Mouse (Mus musculus) frontal cortex, postnatal 36 days (tissue): ENCODE measurements around the gene Ppp1r9b.

Source experiments
- DNase-seq, 2 experiments: peaks; one replicate each; pipeline ENCODE4 v3.0.0; 2022; ENCODE audit warnings: low spot score in 2 of 2

The Ppp1r9b gene

GRCm38 (mm10) chr11:95022237-95022992, 31.6 kb downstream of the Ppp1r9b start:
- no peak for DNase-seq

- DNase-seq = no peak
These were observed 32.6 kb downstream of the Ppp1r9b start for GRCm38 (mm10) chr11:95023481-95023880.

DNA sequence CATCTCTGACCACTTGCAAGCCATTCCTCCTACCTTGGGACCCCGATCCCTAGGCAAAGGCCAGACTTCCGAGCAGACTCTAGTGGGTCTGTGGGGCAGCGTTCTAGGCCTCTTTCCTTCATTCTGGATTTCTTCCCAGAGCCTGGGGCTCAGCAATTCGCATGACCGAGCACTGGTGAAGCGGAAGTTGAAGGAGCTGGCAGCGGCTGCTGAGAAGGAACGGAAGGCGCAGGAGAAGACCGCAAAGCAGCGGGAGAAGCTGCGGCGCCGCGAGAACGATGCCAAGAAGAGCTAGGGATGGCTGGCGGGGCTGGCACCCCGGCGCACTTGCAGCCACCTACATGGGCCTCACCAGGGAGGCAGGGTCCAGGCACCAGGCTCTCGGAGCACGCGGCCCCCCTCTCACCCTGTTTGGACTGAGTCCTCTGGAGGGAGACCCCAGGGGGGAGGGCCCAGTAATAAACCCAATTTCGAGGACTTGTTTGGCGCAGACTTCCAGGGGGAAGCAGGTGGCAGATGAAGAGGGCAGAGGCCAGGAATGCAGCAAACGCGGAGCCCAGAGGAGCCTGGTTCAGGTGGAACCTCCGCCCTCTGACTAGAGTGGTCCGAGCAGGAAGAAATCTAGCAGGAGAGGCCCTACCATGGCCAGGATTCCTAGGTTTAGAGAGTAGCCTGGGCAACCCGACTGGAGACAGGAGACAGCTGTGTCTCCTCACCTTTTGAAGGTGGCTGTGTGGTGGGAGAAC, 33.8 kb downstream of the Ppp1r9b start:
- peak in 1 of 2 experiments; percentile 56 for DNase-seq

- DNase-seq = no peak
These were observed 34.6 kb downstream of the Ppp1r9b start for GRCm38 (mm10) chr11:95025227-95026012.

- DNase-seq = no peak
These were observed 35.3 kb downstream of the Ppp1r9b start for GRCm38 (mm10) chr11:95026090-95026542.

GRCm38 (mm10) chr11:95026849-95027248, 36.0 kb downstream of the Ppp1r9b start:
- no peak for DNase-seq

DNA sequence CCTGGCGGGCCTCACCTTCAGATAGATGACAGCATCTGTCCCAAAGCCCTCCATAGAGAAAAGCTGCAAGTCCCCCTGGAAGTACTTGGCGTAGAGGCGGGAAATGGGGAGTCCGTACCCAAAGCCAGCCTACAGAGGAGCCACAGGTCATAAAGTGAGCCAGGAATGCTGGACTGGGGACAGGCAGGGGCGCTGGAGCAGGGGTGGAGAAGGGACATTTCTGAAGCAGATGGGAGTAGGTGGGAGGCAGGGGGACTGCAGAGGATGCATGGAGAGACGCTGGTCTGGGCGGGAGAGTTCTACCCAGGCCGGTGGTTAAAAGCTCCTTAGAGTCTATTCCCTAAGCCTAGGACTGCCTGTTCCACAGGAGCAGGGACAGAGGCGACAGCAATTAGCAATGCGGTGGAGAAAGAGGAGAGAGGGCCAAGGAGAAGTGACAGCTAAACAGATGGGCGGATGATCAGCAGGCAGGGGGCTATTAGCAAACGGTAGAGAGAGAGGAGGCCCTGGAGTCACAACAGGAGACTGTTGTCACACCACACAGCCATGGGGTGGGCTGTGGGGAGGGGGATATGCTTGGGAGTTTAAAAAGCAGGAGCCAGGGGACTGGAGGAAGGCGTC, 37.1 kb downstream of the Ppp1r9b start:
- no peak for DNase-seq

DNA sequence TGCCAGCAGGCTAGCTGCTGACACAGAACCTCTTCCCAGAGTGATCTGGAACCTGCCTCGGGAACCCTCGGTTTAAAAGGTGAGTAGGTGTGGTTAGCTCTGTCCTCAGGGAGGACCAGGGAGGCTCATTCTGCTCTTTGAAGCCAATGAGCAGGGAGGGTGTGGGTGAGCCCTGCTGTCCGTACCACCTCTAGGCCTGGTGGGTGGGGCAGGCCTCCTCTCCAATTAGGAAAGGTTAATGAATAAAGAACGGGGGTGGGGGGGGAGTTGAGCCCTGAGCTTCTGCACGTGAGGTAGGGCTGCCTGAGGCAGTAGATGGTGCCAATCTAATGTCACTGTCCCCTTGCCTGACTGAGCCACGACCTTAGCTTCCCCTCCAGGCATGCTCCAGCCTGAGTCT, 42.1 kb downstream of the Ppp1r9b start:
- no peak for DNase-seq

- DNase-seq = no peak
These were observed 42.8 kb downstream of the Ppp1r9b start for GRCm38 (mm10) chr11:95033617-95034016.

DNA sequence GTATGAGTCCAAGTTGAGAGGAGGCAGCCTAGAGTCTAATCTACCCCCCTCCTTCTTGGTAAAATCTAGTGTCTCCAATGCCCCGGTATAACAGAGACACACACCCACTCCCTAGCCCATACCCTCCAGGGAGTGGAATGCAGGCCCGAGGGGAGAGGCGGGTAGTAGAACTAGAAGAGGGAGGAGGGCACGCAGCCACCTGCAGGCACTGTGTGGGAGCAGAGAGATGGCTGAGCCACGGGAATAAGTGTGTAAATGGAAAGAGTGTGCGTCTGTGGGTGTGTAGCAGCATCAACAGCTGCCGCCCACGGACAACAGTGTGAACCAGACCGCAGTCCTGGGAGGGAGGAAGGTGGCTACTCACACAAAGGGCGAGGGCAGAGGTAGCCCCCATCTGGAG, 44.1 kb downstream of the Ppp1r9b start:
- DNase-seq = peak; percentile 66 to 69

DNA sequence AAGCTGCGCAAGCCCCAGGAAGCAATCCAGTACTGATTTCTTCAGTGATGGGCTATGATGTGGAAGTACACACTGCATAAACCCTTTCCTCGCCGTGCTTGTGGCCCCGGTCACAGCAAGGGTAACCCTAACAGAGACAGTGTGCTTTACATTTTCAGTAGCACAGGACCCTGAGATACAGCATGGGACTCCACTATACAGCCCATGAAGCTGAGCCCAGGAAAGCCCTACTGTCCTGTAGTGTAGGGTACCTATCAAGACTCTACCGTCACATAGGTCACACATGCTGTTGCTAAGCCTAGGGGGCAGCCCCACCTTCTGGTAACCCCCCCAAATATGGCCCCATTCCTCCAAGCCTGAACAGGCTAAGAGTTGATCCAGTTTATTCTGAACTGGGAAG, 45.7 kb downstream of the Ppp1r9b start:
- DNase-seq = no peak

DNA sequence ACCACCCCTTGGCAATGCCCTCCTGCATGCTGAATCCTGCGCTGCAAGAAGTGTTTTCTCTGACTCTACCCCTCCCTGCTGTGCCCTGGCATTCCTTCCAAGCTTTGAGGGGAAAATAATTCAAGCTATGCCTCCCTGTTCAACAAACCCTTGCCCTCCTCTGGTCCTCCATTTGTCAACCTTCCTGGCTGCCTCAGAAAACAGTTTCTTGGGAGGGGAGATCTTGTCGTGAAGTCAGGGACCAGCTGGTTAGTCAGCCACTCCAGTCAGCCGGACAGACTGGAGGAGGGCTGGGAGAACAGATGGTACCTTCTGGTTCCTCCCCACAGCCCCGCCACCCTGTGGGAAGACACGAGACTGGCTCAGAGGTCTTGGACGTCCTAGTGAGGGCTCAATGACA, 46.5 kb downstream of the Ppp1r9b start:
- peak in 1 of 2 experiments; percentile 31 for DNase-seq

DNA sequence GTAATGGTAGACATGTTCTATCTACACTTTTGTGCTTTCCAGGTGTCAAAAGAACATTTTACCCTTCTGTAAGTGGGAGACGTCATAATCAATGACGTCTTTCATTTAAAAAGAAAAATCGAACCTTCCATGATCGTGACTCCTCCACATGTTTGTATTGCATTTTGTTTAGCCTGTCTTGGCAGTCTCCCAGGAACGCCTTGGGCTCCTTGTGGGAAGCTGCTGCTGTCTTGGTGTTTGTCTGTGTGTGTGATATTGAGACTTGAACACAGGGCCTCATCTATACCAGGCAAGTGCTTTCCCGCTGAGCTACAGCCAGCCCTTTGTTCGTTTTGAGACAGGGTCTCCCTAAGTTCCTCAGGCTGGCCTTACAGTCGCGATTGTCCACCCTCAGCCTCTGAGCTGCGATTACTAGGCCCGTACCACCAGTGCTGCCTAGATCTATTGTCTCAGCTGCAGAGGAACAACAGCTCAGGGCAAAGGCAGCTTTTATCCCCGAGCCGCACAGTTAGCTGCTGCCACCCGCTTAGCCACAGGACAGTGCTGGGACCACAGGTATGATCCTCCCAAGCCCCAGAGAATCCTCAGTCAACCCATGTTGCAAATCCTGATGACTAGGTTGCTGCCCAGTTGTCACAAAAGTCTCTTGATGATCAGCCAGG, 47.5 kb downstream of the Ppp1r9b start:
- no peak for DNase-seq

- no peak for DNase-seq
These were observed 48.2 kb downstream of the Ppp1r9b start for GRCm38 (mm10) chr11:95038818-95039655.

DNA sequence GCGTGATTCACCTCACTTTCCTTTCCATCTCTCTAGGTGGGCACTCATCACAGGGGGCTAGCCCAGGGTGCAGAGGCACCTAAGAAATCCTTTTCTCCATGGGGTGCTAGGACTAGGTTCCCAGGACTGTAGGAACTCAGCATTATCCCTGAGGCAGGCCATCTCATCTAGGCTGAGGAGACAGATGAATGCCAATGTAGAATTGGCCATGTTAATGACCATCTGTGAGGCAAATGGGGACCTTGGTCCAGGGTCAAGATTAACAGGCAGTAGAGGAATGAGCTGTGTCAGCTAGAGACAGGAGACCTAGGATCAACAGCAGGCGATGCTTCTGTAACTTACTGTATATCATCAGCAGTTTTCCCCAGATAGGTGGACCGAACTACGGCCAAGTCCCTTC, 48.9 kb downstream of the Ppp1r9b start:
- DNase-seq = no peak

- DNase-seq = peak; percentile 43 to 64
These were observed 49.8 kb downstream of the Ppp1r9b start for GRCm38 (mm10) chr11:95040491-95041138.

DNA sequence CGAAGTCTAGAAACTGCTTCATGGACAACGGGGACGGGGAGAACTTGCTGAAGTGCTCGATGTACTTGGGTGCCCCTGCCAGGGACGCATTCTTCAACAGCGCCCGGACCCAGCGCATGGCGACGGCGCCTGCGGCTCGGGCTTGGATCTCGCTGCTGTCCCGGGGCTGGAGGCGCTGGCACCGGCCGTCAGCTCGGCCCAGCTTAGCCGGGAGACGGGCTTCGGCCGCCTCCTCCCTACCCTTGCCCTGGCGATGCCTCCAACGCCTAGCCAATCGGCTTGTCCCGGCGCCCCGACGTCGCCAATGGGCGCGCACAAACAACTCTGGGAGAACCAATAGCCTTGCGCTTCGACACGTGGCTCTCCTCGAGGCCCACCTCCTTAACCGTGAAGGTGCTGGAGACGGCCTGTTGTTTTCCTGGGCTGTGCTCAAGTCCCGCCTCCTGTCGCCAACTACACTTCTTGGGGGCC, 50.3 kb downstream of the Ppp1r9b start, which contains the start of gene Pdk2:
TSS of gene Pdk2 (minus strand) at position 216 of the 471 bp plus-strand sequence.
- DNase-seq = peak; percentile 96 to 97

DNA sequence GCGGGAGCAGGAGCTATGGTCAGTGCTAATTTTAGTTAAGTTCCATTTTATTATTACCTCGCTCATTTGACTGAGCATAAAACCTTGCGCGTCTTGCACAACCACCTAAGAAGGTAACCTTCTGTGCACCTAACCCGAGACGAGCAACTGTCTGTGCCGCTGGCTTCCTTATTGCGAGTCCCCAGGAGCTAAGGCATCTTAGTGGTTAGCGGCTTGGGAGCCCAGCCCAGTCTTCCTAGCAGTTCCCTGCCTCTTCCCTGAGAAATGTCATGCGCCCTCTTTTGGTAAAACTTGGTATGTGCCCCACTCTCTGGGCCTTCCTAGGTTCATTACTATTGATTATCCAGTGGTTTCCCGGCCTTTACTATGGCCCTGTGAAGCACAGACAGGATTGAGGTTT, 51.3 kb downstream of the Ppp1r9b start:
- DNase-seq = peak; percentile 86 to 87

DNA sequence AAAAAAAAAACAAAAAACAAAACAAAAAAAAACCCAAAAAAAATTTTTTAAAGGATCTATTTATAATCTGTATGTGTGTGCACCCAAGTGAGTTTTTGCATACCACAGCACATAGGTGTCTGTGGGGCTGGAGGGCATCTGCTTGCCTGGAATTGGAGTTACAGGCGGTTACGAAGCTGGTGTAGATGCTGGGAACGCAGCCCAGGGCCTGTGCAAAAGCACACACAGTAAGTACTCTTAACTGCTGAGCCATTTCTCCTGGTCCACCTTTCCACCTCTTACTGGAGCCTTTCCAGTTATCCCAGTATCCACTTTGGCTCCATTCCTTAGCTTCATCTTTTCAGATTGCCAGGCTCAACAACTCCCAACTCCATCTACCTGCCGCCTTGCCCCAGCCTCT, 52.2 kb downstream of the Ppp1r9b start:
- no peak for DNase-seq

GRCm38 (mm10) chr11:95043608-95044007, 52.8 kb downstream of the Ppp1r9b start:
- no peak for DNase-seq
